Mouse (Mus musculus) spleen, adult 2 months (tissue): ENCODE data around the gene Itga5. TPM values are rescaled to one million over a fixed set of nuclear protein-coding genes. Genes with fewer than 3 reads are reported as not detected.

Experiments used
- DNase-seq, 2 experiments: peaks; one replicate each; pipeline versions ENCODE4 v3.0.0 to v3.0.0-alpha.2; 2012 to 2021; ENCODE audit warnings: low spot score in 2 of 2, low read depth in 1 of 2
- H3K27ac ChIP-seq: fragments of 200-500 bp; 2 replicates; pipeline ENCODE4 v1.5.1; 2012; ENCODE audit warnings: low read length, inconsistent platforms; ENCODE audit not compliant: insufficient read depth
- H3K27me3 ChIP-seq: fragments of 200-500 bp; 2 replicates; pipeline ENCODE4 v1.6.1; 2012; ENCODE audit warnings: mild to moderate bottlenecking, moderate library complexity, low read length, inconsistent platforms; ENCODE audit not compliant: control insufficient read depth, insufficient read depth
- H3K36me3 ChIP-seq: fragments of 200-500 bp; 2 replicates; pipeline ENCODE4 v1.6.1; 2012; ENCODE audit warnings: mild to moderate bottlenecking, low read length, inconsistent platforms; ENCODE audit not compliant: control insufficient read depth, insufficient read depth
- H3K4me1 ChIP-seq: fragments of 200-500 bp; 2 replicates; pipeline ENCODE4 v1.6.1; 2011; ENCODE audit warnings: inconsistent platforms; ENCODE audit not compliant: control insufficient read depth, insufficient read depth, insufficient read length
- H3K4me3 ChIP-seq: fragments of 200-500 bp; 2 replicates; pipeline ENCODE4 v1.5.1; 2011; ENCODE audit warnings: mild to moderate bottlenecking, inconsistent platforms; ENCODE audit not compliant: insufficient read depth, insufficient read length; ENCODE audit errors: extremely low read depth
- CTCF ChIP-seq: fragments of 200-500 bp; IDR thresholded peaks from 2 replicates; pipeline ENCODE4 v1.5.1; 2011; ENCODE audit warnings: mild to moderate bottlenecking, inconsistent platforms; ENCODE audit not compliant: insufficient read depth, insufficient read length, insufficient replicate concordance; ENCODE audit errors: extremely low read depth
- POLR2A ChIP-seq: fragments of 200-500 bp; IDR thresholded peaks from 2 replicates; pipeline ENCODE4 v1.6.1; 2011; ENCODE audit warnings: low read depth, low read length, inconsistent platforms
- WGBS: fragments of 180-500 bp; shearing (Covaris S2); methylation state at CpG from one replicate; pipeline ENCODE4 v1.1.7; 2018; 5-methylcytosine and 5-hydroxymethylcytosine counted together
- polyA plus RNA-seq: library from polyadenylated mRNA; depleted of rRNA; stranded (reverse); fragments of >200 nt; gene quantifications from 2 replicates; pipeline ENCODE4 v1.2.3, GENCODE M21; 2012; rRNA removed

Itga5 gene
- polyA plus RNA-seq, 1 experiment = 8.0 TPM

GRCm38 (mm10) chr15:103300560-103300959, 66.0 kb downstream of the Itga5 start:
- Histone ChIP-seq H3K4me1 (peaks cover 3% of the 10 kb centered on the region; the same call in 1 of the 2 replicates), H3K27ac (no peak overlapping the region), H3K27me3 (no peaks in the 10 kb centered on the region), H3K4me3 (no peak overlapping the region), H3K36me3 (peaks cover 14% of the 10 kb centered on the region)
- WGBS = 71% methylated on average over 2 of the region's 2 CpGs
- TF ChIP-seq POLR2A (no peak), CTCF (no peak)
- DNase-seq = no peak

GRCm38 (mm10) chr15:103300067-103300471, 66.5 kb downstream of the Itga5 start:
- Histone ChIP-seq H3K4me3 (no peak overlapping the region), H3K4me1 (peaks cover 3% of the 10 kb centered on the region; the same call in 1 of the 2 replicates), H3K27ac (no peak overlapping the region), H3K36me3 (peaks cover 16% of the 10 kb centered on the region), H3K27me3 (no peaks in the 10 kb centered on the region)
- TF ChIP-seq CTCF (no peak), POLR2A (no peak)
- WGBS = 80% methylated on average over 18 of the region's 18 CpGs
- no peak for DNase-seq

GRCm38 (mm10) chr15:103299644-103300043, 66.9 kb downstream of the Itga5 start:
- DNase-seq = no peak
- Histone ChIP-seq H3K4me3 (no peak overlapping the region), H3K4me1 (peaks cover 3% of the 10 kb centered on the region; the same call in 1 of the 2 replicates), H3K27me3 (no peaks in the 10 kb centered on the region), H3K27ac (no peak overlapping the region), H3K36me3 (peaks cover 18% of the 10 kb centered on the region)
- WGBS = 87% methylated on average over 8 of the region's 8 CpGs
- TF ChIP-seq POLR2A = no peak
- TF ChIP-seq CTCF = no peak

- TF ChIP-seq CTCF (no peak), POLR2A (no peak)
- peaks cover 18% of the 10 kb centered on the region for H3K36me3 ChIP-seq
- no peaks in the 10 kb centered on the region for H3K27me3 ChIP-seq
- no peak overlapping the region for H3K27ac ChIP-seq
- 91% methylated on average over 5 of the region's 5 CpGs for WGBS
- H3K4me3 ChIP-seq = no peak overlapping the region
- no peak for DNase-seq
- H3K4me1 ChIP-seq = no peaks in the 10 kb centered on the region
Measured at GRCm38 (mm10) chr15:103298861-103299616, 67.5 kb downstream of the Itga5 start.

- peaks cover 21% of the 10 kb centered on the region for H3K36me3 ChIP-seq
- 91% methylated on average over 3 of the region's 3 CpGs for WGBS
- no peak overlapping the region for H3K27ac ChIP-seq
- TF ChIP-seq POLR2A (no peak), CTCF (no peak)
- no peak overlapping the region for H3K4me3 ChIP-seq
- no peak for DNase-seq
- H3K27me3 ChIP-seq = no peaks in the 10 kb centered on the region
- no peaks in the 10 kb centered on the region for H3K4me1 ChIP-seq
Measured at GRCm38 (mm10) chr15:103298026-103298425, 68.5 kb downstream of the Itga5 start.

GRCm38 (mm10) chr15:103297313-103297712, 69.2 kb downstream of the Itga5 start:
- no peak overlapping the region for H3K4me3 ChIP-seq
- 89% methylated on average over 6 of the region's 6 CpGs for WGBS
- DNase-seq = no peak
- no peaks in the 10 kb centered on the region for H3K27me3 ChIP-seq
- H3K27ac ChIP-seq = no peak overlapping the region
- H3K4me1 ChIP-seq = no peaks in the 10 kb centered on the region
- peaks cover 27% of the 10 kb centered on the region for H3K36me3 ChIP-seq
- TF ChIP-seq CTCF = no peak

GRCm38 (mm10) chr15:103295851-103296250, 70.7 kb downstream of the Itga5 start:
- Histone ChIP-seq H3K4me3 (no peak overlapping the region), H3K36me3 (peaks cover 33% of the 10 kb centered on the region), H3K27ac (no peak overlapping the region), H3K27me3 (no peaks in the 10 kb centered on the region), H3K4me1 (no peaks in the 10 kb centered on the region)
- WGBS = 27% methylated on average over 5 of the region's 5 CpGs
- no peak for DNase-seq
- TF ChIP-seq CTCF (no peak), POLR2A (no peak)

- peaks cover 37% of the 10 kb centered on the region for H3K36me3 ChIP-seq
- 79% methylated on average over 2 of the region's 2 CpGs for WGBS
Measured at GRCm38 (mm10) chr15:103294649-103295048, 71.9 kb downstream of the Itga5 start.

More at GRCm38 (mm10) chr15:103294649-103295048, 71.9 kb downstream of the Itga5 start:
- TF ChIP-seq CTCF = no peak
- no peak for TF ChIP-seq POLR2A
- no peak overlapping the region for H3K27ac ChIP-seq
- H3K4me1 ChIP-seq = no peaks in the 10 kb centered on the region; the same call in 1 of the 2 replicates
- H3K27me3 ChIP-seq = no peaks in the 10 kb centered on the region
- no peak for DNase-seq
- H3K4me3 ChIP-seq = no peak overlapping the region

Other genes starting within 250 kb of the Itga5 start
- gene Smug1, start 199.7 kb downstream of the Itga5 start, polyA plus RNA-seq = 10.6 and 12.5 TPM in 2 replicates
- 6.4 and 6.8 TPM in 2 replicates for gene Cbx5, start 126.9 kb downstream of the Itga5 start, polyA plus RNA-seq
- gene Hnrnpa1, start 126.3 kb downstream of the Itga5 start, polyA plus RNA-seq = 62.6 and 65.2 TPM in 2 replicates
- gene Nfe2, start 108.4 kb downstream of the Itga5 start, polyA plus RNA-seq = 56.5 and 80.1 TPM in 2 replicates
- gene Copz1, start 94.0 kb downstream of the Itga5 start, polyA plus RNA-seq = 43.2 and 46.8 TPM in 2 replicates
- 0.33 and 0.49 TPM in 2 replicates for gene Gpr84, start 56.2 kb downstream of the Itga5 start, polyA plus RNA-seq
- gene Zfp385a, start 26.7 kb downstream of the Itga5 start, polyA plus RNA-seq = 28.1 and 31.0 TPM in 2 replicates
- not detected in 2 replicates for gene Gtsf1, start 63.7 kb upstream of the Itga5 start, polyA plus RNA-seq
- gene Gtsf2, start 81.7 kb upstream of the Itga5 start, polyA plus RNA-seq = not detected in 2 replicates
- 64.8 and 74.2 TPM in 2 replicates for gene Nckap1l, start 87.0 kb upstream of the Itga5 start, polyA plus RNA-seq
- gene Pde1b, start 136.3 kb upstream of the Itga5 start, polyA plus RNA-seq = 25.7 and 26.0 TPM in 2 replicates
- gene Ppp1r1a, start 171.2 kb upstream of the Itga5 start, polyA plus RNA-seq = 0.26 and 0.27 TPM in 2 replicates
- gene Glycam1, start 198.3 kb upstream of the Itga5 start, polyA plus RNA-seq = not detected in 2 replicates